Mouse (Mus musculus): ENCODE measurements at regions not wholly inside any gene's neighbourhood (a gene's known extent, or its start where the extent isn't known, plus 50 kb on each side); places are given as distances from the start of the nearest gene placed in this dataset.

DNA sequence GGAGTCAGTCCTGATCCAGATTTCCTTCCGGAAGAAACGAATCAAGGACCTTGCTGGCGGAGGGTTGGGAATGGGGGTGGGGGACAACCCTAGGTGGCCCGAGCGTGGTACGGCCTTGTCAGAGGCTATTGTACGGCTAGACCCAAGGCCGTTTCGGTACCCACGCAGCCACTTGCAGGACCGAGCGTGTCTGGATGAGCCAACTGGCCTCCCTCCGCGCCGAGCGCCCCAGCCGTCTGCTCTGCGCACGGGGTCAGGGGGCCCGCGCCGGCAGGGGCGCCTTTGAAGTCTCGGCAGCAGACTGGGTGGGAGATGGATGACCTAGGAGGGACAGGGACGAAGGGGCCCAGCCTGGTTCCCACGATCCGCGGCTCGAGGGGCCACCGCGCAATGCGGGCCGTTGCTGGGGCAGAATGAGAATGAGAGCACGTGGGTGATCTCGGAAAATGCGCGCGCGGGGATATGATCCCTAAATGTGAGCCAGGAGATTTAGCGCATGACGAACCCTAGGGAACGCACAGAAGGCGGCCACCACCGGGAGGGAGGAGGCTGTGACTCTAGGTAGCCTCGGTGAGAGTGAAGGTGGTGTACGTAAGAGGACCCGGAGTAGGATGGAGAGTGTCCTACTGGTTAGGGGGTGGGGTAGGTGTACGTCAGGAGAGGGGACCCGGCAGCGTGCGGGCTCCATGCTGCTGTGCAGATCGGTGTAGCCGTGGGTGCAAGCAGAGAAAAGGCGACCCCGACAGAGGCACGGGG lies 76.2 kb upstream of the Hmga2 start:
- TF ChIP-seq CTCF (IDR thresholded peaks at IDR 0.05; ENCODE audit: extremely low read depth, insufficient read depth, low read length) (no peak), POLR2A (IDR thresholded peaks at IDR 0.05; ENCODE audit: extremely low read depth, insufficient read depth, low read length) (no peak)
